Mouse (Mus musculus): ENCODE results near the gene Edf1.
"Not testable (repeated sequence)": the region's sequence is repeated elsewhere in the genome, so short reads cannot be mapped to it uniquely, and the experiment has no call there.

The Edf1 gene

GRCm38 (mm10) chr2:25557221-25557963, at the start of gene Edf1:
TSS of gene Edf1 (plus strand) at chr2:25557847.
- peak; percentile 89 for DNase-seq (ENCODE audit: low read depth, low spot score)

- DNase-seq (ENCODE audit: low read depth, low spot score) = no peak
Observed at GRCm38 (mm10) chr2:25509912-25510311, 47.7 kb upstream of the Edf1 start.

DNA sequence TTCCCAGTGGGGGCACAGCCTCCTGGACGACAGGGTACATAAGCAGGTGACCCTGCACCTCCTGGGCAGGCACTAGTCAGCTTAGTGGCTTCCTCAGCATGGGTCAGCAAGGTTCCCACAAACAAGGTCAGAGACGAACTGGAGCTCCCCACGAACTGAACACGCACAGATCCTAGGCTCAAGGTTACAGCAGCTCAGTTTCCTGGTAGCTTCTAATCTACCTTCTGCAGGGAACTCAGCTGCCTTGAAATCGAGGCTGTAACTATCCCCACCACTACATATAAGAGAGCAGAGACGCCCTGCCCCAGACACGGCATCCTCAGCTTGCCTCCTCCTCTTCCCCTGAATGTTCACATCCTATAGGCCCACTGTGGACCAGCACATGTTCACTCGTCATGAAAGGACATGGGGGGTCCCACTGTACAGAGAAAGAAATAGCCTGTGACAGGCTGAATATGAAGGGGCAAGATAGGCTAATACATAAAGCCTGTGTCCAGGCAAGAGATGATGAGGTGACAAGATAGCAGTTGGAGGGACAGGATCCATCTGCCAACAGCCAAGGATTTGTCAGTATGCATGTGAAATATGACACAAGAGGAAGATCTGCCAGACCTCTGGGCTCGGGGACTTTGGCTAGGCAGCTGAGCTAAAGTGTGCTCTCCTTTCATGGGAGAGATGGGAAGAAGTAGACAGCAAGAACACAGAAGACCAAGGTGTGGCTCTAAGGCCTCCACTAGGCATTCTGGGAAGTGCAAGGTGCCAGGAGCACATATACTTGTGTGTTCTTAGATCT, 30.9 kb upstream of the Edf1 start:
- no peak for DNase-seq (ENCODE audit: low read depth, low spot score)

GRCm38 (mm10) chr2:25533707-25534106, 23.9 kb upstream of the Edf1 start:
- no peak for DNase-seq (ENCODE audit: low read depth, low spot score)

DNA sequence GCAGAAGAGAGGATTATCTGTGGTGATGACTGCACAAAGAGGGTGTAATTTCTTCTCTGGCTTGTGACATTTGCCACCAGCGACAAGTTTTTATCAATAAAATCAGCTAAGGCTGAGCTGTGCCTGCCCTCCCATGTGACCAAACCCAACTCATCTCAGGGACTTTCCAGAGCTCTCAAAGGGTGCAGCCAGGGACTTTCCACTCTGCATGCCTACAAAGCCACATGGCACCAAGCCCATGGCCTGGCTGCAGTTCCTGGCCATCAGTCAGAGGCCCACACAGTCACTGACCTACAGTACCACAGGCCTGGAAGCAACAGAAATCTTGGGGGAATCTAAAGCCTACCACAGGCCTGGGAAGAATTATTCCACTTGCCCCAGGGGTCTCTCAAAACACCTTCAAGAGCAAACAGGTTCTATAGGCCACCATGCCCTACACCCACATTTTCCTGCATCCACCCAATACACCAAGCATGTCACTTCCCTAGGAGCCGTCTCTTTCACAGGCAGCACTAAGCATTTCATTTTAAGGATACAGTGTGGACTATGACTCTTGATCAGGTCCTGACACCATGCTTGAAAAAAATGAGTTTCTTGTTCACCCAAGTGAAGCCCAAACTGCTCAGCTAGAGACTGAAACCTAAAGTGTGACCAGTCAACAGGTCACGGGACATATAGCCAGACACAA, 23.3 kb upstream of the Edf1 start:
- no peak for DNase-seq (ENCODE audit: low read depth, low spot score)

DNA sequence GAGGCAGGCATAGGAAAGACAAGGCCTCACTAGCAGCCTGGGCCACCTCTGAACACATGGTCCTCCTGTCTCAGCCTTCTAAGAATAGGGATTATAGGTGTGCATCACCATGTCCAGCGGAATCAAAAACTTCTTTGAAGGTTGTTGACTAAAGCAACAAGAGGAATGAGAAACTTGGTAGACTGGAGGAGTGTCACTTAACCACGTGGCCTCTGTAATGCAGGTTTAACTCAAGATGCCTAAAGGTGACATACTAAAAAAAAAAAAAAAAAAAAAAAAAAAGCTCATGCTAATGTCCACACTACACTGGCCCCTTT, 22.8 kb upstream of the Edf1 start:
- DNase-seq (ENCODE audit: low read depth, low spot score) = no peak

DNA sequence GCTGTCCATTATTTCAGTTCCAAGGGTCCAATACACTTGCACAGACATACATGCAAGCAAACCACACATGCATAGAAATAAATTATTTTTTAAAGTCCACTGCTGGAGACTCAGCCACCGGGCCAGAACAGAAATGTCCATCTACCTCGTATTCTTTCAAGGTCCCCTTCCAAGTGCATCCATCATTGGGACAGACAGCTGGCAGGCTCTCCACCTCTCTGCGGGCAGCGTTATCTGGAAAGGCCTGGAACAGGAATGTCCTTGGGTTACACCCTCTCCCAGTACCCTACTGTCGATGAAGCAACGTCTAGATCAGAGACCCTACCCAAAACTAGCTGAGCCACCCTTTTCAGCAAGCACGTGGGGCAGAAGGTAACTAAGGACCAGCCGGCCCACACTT, 21.1 kb upstream of the Edf1 start:
- no peak for DNase-seq (ENCODE audit: low read depth, low spot score)

DNA sequence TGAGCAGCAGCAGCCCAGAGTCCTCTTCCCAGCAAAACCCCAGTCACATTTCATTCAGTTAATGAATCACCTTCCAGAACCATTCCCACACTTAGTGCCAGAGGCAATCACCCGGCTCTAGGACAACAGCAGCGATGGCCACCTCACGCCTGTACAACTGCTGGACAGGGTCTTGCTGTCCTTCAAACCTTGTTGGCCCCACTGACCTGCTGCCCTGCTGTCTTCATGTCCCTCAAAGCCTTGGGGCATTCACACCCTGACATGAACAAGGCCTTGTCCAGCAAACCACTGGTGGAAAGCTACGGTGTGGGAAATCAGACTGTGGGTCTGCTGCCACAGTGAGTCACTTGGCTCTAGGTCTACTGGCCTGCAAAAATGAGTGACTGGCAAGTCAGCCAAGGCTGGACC, 17.1 kb upstream of the Edf1 start:
- DNase-seq (ENCODE audit: low read depth, low spot score) = no peak

GRCm38 (mm10) chr2:25541644-25542367, 15.8 kb upstream of the Edf1 start:
- no peak for DNase-seq (ENCODE audit: low read depth, low spot score)

DNA sequence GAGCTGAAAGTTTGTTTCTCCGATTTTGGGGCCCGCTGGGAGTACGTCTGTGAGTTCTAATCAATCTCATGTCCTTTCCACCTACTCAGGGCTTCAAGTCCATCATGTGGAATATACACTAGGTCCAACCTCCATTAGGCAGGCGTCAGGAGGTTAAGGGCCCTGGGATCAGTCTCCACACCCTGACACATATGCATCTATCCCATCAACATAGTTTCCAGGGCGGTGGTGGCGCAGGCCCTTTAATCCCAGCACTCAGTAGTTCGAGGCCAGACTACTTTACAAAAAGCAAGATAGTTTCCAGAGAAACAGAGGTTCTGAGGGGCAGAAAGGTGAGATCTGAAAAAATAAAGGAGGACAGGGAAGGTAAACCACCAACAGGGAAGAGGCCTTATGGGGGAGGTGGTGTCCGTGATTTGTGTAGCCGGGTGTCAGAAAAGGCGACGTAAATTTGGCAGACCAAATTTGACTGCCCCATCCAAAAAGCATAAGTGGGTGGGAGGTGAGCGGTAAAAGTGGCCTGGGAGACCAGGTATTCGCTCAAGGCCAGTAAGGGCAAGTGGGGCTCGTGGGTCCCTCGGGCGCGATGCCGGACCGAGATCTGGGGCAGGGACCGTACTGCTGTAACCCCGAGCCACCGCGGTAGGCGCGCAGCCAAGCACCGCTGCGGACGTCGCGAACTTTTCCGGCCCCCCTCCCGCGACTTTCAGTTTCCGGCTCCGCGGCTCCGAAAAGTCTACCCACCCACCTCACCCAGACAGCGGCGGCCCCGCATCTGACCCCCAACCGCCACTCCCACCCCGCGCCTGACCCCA, 11.4 kb upstream of the Edf1 start:
- DNase-seq (ENCODE audit: low read depth, low spot score) = peak; percentile 52

GRCm38 (mm10) chr2:25546811-25547491, 10.7 kb upstream of the Edf1 start, which contains the start of gene Traf2:
TSS of gene Traf2 (minus strand) at chr2:25546940.
- DNase-seq (ENCODE audit: low read depth, low spot score) = peak; percentile 99

DNA sequence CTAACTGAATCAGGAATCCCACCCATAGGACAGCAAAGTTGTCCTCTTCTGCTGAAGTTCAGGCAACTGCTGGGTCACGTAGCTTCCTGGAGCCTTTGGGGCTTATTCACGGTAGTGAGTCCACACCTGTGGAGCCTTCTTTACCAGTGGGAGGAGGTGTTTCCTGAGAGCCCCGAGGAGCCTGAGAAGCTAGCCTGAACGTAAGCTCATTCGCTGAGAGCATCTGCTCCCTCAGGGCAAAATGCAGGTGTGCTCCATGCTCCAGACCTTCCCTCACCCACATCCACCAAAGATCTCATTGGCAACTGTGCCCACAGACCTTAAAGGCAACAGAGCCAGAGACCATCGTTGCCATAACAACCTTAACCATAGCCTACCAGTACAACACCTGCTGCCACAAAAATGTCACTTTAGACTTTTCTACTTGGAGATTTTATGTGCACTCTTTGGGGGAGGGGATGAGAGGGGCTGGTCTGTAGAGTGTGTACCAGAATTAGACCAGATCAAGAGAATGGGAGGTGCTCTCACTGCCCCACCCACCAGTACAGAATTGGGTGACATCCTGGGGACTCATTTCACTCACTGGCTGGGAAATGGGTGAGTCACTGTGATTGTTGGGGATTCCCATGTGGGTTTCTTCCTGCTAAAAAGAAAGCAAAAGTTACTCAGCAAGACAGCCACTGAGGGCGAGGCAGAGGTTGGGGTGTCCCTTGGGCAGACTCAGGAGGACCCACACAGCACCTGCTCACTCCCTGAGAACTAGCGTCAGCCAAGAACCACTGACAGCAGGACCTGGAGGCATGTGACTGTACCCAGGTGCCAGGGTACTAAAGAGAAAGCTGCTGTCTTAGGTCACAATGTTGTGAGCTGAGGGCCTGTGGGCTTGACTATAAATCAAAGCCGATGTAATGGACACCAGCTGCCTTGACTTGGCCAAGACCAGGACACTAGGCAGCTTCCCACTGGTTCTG, 8.3 kb upstream of the Edf1 start:
- DNase-seq (ENCODE audit: low read depth, low spot score) = no peak

- peak; percentile 50 for DNase-seq (ENCODE audit: low read depth, low spot score)
Observed at GRCm38 (mm10) chr2:25551186-25551585, 6.5 kb upstream of the Edf1 start.

GRCm38 (mm10) chr2:25553171-25553786, 4.4 kb upstream of the Edf1 start:
- not testable (repeated sequence) for DNase-seq (ENCODE audit: low read depth, low spot score)

- not testable (repeated sequence) for DNase-seq (ENCODE audit: low read depth, low spot score)
Observed at GRCm38 (mm10) chr2:25555479-25555878, 2.2 kb upstream of the Edf1 start.

GRCm38 (mm10) chr2:25556296-25556695, 1.4 kb upstream of the Edf1 start:
- no peak for DNase-seq (ENCODE audit: low read depth, low spot score)

- no peak for DNase-seq (ENCODE audit: low read depth, low spot score)
Observed at GRCm38 (mm10) chr2:25557964-25558360, 315 bp downstream of the Edf1 start.

DNA sequence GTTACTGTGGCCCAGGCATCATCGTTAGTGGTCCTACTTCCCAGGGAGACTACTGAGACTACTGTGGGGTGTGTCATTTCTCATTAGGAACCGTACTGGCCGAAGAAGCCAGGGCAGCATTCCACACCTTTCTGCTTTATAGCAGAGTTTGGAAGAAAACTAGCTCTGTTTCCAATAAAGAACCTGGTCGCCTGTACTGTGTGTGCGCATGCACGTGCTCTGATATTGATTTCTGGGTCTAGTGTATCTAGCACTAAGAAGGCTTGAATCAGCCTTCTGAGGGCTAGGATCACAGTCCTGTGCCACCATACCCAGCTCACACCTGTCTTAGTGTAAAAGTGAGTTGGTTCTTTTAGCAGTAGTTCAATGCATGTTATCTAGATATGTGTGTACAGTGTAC, 1.1 kb downstream of the Edf1 start:
- no peak for DNase-seq (ENCODE audit: low read depth, low spot score)

- DNase-seq (ENCODE audit: low read depth, low spot score) = no peak
Observed at GRCm38 (mm10) chr2:25560551-25560950, 2.9 kb downstream of the Edf1 start.

All from R1 (cell line).